Mouse (Mus musculus) cerebellum, postnatal 14 days (tissue): ENCODE results near the gene Wwox.

Experiments used
- DNase-seq, 2 experiments: peaks; one replicate each; pipeline ENCODE4 v3.0.0; 2021; ENCODE audit warnings: mixed read lengths in 2 of 2

The Wwox gene

DNA sequence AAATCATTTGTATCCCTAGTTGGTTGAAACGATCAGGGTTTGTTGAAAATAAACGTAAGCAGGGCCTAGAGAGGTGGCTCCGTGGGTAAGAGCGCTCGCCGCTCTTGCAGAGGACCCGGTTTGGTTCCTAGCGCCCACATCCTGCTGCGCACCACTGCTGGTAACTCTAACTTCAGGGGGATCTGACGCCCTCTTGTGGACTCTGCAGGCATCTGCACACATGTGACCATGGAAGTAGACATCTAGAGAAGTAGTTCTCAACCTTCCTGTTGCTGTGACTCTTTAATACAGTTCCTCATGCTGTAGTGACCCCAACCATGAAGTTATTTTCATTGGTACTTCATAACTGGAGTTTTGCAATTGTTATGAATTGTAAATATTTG, 29.7 kb downstream of the Wwox start:
- no peak for DNase-seq

DNA sequence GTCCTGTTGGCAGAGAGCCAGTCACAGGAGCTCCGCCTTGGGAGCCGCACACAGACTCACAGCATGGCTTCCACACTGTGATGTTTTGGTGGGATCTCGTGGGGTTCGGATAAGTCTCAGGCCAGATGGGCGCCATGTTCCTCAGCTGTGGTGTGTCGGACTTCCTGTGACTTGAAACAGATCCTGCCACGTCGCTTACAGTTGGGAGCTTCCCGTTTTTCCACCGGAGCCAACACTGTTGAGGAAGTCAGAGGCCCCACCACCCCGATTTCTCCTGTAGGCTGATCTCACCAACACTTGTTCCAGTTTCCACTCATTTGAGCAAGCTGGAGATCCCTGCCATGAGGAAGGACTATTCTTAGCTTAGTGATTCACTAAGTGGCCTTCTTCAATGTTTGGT, 34.1 kb downstream of the Wwox start:
- DNase-seq, result no peak

DNA sequence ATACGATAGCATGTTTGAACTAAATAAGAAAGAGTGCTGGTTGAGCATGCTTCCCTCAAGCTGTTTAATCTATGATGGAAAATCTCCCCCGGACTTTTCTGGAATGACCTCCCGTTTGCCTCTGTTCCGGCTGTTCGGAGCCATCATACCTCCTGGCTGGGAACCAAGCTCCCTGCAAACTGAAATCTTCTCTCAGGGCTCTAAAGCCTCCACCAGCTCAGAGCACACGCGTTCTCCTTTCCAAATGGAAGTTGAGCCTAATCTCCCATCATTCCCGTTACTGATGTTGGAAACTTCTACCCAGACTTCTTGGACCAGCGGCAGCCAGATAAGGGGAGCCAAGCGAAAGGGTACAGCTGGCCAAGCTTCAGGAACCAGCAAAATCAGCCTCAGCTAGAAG, 37.5 kb downstream of the Wwox start:
- DNase-seq, result no peak

DNA sequence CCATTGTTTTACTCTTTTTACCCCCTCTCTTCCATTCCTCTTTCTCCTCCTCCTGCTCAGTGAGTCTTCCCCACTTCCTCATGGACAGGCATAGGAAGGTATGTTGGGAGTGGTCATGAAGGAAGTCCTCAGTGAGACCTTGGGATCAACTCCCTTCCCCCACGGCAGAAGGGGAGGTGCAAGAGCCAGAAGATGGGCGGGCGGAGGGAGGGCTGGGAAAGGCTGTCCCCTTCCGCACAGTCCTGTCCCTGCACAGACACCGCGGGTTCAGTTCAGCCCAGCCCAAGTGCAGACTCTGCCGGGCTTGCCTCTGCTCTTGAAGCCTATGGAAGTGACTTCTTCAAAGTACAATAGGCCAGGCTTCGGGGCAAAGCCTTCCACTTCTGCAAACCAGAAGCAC, 38.3 kb downstream of the Wwox start:
- no peak for DNase-seq

DNA sequence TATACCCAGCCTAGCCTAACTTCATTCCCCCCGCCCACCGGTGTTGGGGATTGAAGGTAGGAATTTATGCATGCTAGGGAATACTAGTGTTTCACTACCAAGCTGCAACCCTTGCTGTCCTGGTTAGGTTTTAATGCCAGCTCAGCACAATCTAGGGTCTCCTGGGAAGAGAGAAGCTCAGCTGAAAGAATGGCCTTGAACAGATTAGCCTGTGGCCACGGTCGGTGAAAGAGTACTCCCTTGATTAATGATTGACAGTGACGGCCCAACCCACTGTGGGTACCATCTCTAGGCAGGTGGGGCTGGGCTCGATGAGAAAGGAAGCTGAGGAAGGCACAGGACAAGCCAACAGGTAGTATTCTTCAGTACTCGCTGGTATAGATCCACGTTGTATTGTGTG, 40.3 kb downstream of the Wwox start:
- no peak for DNase-seq

DNA sequence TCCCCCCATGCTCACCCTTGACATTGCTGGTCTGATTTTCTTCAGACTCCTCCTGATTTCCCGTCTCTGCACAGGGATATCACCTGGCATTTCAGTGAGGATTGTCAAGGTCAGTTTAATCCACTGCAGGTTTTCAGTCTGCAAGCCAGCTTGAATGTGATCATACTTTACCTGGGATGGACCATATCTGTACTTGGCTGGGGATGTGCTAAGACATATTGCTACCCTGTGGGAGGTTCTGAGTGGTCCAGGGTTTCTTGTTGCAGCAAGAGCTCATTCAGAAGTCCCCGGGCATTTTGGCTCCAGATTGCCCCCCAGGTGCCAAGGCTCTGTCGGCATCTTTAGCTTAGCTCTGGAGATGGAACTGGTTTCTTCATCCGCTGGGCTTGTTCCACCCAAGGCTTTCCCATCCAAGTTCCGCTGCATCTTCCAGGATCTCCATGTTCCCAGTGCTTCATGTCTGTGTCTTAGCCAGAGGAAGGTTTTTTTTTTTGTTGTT, 52.3 kb downstream of the Wwox start:
- DNase-seq, result peak; percentile 94 to 98

DNA sequence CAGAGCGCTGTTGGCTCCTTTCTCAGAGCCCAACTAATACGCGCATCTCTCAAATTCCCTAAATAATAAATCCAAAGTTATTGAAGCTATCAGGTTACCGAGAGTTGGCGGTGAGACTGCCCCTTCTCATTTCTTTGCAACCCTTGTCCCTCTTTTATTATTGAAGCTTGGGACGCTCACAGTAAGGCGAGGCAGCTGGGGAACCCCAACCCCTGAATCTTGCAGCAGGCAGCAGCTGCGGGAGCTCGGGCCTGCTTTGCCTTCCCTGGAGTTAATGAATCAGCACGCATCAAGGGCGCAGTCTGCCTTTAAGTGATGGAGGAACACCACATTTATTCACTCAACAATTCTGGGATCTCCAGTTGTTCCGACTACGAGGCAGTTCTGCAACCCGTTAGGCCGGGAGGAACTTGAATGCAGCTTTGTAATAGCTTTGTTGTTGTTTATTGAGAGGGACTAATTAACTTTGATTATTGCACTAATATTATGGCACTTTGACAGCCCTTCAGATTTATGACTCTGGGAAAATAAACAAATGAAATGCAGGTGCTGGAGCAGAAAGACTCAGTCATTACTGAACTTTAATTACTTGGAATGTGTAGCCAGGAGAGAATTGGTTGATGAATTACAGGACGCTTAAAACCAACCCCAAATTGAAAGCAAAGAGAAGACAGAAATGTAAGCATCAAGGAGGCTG, 60.1 kb downstream of the Wwox start:
- DNase-seq, result no peak

DNA sequence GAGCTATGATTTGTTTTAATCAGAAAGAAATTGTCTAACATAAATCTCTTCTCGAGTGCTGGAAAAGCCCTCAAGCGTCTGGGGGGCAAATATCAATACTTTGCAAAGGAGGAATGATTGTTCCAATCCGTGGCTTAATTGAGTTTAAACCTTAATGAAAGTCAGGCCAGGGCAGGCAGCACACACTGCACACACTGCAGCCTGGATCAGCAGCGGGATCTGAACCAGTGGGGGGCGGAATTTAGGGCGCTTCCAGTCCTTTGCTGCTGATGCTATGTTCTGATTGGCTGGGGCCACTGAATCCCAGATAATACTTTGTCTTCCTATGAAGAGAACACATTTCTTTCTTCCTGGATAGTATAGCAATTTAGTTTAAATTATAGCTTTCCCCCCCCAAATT, 62.5 kb downstream of the Wwox start:
- peak; percentile 43 to 56 for DNase-seq

DNA sequence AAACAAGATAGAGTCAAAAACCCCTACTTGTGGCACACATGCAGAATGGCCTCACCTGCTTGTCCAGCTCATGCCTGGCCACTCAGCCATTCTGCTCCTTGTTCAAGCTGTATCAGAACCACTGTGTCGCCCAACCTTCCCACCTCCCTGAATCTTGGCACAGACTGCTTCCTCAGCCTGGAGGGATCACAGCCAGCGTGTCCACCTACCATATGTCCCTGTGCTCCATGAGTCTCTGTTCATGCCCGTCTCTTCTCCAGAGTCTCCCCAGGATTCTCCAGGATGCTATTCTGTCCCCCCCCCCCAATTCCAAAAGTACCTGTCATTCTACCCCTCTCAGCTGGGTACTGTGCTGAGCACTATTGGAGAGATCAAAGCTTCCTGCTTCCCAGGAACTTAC, 63.7 kb downstream of the Wwox start:
- peak; percentile 64 to 81 for DNase-seq

DNA sequence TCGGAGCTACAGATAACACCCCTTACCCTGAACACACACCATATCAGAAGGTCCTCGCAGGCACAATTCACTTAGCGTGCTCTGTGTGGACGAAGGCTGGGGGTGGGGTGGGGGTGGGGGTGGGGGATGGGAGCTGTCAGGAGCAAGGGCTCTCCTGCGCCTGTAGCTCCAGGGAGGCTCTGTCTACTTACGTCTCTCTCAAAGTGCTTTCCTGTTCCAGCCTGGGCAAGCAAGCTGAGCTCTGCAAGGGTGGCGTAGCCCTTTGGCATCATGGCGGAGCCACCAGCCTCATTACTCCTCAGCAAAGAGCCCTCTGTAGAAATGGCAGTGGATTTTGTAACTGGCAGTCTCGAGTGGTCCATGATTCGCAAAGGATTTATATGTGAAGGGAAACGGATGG, 65.4 kb downstream of the Wwox start:
- no peak for DNase-seq

DNA sequence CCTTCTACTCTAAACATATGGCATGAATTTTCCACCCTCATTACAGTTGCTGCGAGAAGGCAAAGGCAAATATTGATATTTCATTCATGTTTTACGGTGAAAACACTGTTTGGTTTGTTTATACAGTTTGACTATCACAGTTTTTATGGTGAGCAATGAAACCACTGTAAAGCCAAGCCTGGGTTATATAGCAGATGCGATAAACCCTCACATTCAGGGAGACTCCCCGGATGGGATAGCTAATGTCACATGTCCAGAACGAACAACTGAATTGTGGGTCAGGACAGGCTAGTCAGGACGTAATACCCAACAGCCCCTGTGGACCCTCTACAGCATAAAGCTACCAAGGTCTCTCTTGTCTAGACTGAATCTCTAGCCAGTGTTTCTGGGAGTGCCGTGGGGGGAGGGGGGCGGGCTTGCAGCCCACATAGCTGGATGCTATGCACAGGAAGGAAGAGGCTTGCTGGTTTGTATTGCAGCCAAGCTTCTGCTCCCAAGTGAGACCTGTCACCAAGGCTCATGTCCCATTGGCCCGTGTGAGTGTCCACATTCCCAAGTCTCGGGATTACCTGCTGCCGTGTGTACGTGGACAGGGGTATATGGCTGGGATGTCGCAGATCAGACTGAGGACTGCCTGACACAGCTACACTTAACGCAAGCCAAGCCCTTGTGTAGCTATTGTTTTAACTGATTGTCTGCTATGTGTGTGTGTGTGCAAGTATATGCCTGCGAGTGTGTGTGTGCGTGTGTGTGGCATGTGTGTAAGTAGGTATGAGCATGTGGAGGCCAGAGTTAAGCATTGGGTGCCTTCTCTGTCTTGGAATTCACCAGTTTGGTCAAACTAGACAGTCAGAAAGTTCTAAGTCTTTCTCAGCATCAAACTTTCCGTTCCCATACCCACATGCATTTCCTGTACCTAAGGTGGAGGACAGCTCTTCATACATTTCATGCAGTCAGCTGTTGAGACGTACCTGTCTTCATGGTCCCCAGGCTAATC, 66.2 kb downstream of the Wwox start:
- DNase-seq, result no peak

DNA sequence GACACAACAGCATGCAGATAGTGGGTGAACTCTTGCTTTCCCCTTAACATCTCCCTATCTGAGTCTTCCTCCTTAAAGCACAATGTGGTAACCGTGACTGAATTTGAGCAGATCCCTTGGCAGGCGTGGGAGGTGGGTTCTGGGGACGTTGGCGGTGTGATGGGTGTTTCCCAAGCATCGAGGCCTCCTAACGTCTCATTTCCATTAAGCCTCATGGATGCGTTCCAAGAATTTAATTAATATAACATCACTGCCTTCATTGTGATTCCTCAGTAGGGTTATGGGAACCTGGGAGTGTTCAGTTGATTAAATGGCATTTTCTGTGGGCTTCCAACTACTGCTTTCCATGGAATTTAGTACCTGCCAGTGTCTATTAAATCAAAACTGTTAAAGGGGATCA, 67.9 kb downstream of the Wwox start:
- no peak for DNase-seq

DNA sequence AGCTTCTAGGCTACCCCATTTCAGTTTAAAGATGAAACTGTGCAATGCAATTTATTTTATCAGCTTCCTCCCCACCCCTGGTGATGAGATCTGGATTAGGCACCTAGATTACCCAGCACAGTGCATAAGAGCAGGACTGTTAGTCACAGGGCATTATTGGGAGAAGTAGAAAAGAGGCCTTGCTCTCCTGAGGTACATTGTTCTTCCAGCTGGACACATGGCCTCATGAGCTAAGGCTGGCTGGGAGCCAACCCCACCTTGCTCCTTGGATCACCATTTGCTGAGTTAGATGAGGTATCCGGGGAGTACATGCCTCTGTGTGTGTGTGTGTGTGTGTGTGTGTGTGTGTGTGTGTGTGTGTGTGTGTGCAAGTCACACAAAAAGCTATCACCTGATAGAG, 70.8 kb downstream of the Wwox start:
- peak; percentile 73 to 75 for DNase-seq

DNA sequence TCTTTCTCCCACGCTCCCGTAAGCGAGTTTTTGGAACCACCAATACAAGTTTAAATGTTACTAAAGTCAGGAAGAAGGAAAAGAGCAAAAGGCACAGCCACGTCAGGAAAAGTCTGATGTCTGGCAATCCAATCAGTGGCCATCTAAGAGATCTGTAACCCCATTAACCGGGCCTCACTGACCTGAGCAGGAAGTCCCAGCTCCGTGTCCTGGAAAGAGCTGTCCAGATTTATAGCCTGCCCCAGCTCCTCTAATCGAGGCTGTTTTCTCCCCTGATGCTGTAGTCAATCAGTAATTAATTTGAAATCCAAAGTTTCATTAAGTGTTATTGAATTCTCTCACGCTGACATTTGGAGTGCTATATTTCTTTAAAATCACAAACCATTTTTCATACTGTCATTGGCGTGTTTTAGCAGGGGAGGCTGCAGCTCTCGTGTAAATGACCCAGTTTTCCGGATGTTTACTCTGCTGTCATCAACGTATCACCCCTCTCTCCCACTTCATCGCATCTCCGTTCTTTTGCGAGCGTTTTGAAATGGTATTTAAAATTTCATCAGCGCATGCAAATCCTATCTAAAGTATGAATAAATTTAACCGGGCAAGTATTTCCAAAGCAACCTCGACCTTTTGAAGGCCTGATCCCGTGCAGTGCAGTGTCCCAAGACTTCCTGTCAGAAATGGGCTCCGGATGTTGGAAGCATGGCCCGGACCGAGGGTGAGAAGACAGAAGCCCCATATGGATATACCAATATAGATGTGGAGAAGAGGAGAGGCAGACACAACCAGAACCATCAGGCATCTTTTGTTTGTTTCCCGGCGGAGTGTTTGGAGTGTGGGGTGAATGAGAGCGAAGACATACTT, 72.8 kb downstream of the Wwox start:
- DNase-seq, result no peak

DNA sequence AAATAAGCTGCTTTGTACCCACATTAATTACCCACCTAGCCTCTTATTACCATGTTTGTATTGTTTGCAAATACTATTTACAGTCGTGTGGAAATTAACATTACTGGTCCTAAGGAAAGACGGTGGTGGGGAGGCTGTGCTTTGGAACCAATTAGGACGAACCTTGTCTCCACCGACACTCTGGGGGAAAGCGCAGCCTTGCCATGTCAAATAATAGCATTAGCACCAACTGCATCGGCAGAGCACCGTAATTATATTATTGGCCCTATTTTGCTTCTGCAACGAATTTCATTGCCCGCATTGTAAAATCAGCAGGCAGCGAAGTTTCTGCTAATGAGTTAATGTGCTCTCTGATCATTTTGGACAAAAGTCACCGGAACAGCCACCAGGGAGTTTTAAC, 75.2 kb downstream of the Wwox start:
- DNase-seq, result no peak

DNA sequence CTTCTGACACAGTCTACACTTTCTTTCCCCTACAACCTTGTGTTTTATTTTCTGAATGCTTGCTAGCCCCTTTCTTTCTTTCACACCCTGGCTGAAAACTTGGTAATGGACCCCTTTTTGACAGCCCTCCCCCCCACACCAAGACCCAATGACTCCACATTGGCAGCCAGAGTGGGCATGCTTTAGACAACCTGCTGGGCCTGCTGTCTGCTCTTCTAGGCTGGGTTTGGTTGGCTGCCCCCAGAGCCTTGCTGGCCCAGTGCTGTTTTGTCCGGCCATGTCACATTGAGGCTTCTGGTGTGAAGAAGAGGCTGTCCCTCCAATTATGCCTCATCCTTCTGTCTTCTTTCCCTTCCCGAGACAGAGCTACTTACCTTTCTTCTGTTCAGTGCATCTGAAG, 83.6 kb downstream of the Wwox start:
- peak; percentile 63 to 66 for DNase-seq

DNA sequence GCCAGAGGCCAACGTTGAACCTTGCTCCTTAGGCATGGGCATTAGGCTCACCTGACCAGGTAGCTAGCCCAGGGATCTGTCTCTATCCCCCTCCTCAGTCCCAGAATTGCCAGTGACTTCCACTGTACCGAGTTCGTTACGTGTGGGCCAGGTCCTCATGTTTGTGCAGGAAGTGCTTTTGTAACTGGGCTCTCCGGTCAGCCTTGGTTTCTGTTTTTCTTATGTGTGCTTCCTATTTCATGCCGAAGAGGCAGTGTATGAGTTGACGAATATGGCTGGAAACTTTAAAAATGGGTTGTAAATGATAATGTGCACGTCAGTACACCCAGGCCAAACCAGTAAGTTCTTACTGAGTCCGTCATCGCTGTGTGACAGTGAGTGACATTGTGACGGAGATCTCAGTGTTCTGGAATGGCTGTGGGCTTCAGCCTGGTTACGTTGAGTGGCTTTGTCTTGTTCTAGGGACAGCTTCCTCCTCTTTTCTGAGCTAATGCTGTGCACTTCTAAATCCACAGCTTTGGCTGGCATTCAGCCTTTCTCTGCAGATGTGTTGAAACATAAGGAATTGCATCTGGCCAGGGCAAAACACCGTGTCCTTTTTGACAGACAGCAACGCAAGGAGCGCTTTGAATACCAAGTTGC, 87.3 kb downstream of the Wwox start:
- no peak for DNase-seq

DNA sequence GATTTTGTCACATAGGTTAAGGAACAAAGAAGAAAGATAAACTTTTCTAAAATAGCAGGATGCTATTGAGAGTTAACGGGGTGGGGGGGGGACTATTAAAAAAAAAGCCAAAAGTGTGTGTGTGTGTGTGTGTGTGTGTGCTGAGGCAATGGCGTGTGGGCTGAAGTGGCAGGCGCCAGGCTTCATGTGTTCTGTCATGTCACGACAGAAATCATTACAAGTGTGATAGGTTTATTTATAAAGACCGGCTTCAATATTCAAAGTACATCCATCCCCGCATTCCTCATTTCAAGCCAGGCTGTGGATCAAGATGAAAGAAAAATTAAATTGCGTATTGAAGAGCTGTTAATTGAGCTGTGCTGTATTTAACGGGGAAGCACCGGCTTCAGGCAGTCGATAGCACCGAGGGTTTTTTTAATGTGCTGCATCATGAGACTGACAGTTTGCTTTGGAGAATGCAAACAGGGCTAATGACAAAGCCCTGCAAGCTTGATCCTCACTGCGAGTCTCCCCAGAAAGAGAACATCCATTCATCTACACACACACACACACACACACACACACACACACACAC, 88.3 kb downstream of the Wwox start:
- no peak for DNase-seq

DNA sequence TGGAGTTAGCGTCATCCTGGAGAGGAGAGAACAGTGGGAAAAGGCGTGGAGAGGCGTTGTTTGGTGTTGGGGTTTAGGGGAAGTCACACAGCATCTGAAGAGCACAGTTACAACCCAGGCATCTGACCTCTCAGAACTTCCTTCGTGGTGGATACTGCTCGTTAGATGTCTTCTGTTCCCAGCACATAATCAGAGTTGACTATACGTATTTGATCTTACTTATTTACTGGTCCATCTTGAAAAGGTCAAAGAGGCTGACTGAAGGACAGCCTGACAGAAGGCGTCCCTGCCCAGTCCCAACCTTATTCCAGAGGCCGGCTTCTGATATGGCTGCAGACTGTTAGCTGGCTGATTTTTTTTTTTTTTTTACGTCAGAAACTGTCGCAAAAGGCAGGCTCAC, 90.1 kb downstream of the Wwox start:
- DNase-seq, result no peak

DNA sequence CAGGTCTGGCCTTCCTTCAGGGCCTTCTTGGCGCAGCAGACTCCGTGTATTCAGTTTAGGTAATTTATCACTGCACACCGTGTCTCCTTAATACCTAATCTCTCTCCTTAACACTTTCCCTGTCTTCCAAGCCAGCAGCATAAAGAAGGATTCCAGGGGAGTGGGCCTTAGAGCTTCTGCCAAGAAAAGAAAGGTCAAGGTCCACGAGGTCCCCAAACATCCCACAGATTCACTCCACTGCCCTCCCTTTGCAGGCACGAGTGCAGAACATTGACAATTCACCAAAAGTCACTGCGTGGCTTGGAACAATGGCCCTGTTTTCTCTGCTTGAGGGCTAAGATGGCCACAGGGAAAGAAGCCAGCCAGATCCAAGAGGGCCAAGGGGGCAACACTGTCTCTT, 96.7 kb downstream of the Wwox start:
- no peak for DNase-seq

DNA sequence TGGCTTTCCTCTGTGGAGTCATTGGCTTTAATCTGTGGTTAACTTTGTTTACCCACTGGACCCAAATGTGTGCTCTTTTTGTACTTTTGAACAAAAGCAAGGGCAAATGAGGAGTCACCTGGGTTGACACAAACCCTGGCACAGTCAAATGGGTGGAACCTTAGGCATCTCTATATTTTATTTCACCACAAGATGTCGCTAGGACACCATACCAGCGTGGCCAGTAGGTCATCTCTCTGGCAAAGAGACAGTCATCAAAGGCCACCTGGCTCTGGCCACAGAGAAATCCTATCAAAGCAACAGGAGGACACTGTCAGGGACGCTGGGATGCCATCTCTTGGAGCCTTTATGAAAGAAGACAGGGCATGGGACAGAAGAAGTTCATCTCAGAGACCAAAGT, 101.7 kb downstream of the Wwox start:
- peak; percentile 75 to 87 for DNase-seq

DNA sequence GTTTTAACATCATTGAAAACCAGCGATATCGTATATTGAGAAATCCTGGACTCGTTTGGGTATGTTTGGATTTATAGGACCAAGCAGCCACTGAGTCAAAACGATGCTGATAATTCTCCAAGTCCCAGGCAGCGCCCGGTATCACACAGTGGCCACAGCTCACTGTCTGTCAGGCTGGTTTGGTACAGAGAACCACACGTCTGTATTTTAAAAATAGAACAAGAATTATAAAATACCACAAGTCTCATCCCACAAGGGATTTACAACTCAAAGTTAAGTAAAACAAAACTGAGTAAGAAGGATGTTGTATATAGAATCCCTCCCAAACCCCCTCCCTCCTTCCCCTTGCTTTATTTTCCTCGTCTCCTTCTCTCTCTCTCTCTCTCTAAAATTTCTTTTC, 108.9 kb downstream of the Wwox start:
- no peak for DNase-seq
